Mouse (Mus musculus): Measurements from ENCODE around the gene Col9a1.

Col9a1 gene

DNA sequence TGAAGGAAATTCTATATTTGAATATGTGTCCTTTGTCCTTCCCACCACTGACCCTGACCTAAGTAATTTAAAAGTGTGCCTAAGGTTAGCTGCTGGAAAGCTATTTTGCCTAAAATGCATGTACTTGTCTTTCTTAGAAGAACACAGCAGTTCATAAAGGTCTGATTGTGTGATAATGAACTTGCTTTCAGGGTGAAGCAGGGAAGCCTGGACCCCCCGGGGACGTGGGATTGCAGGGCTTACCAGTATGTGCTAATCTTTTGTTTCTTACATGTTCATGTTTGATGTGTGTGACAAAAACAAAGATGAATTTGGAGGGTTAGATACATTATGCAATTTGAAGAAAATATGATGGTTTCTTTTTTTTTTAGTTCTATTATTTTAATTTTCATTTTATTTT is 44.8 kb downstream of the Col9a1 start:
- in situ Hi-C loops (cut with MboI, MseI) = no loop called here

DNA sequence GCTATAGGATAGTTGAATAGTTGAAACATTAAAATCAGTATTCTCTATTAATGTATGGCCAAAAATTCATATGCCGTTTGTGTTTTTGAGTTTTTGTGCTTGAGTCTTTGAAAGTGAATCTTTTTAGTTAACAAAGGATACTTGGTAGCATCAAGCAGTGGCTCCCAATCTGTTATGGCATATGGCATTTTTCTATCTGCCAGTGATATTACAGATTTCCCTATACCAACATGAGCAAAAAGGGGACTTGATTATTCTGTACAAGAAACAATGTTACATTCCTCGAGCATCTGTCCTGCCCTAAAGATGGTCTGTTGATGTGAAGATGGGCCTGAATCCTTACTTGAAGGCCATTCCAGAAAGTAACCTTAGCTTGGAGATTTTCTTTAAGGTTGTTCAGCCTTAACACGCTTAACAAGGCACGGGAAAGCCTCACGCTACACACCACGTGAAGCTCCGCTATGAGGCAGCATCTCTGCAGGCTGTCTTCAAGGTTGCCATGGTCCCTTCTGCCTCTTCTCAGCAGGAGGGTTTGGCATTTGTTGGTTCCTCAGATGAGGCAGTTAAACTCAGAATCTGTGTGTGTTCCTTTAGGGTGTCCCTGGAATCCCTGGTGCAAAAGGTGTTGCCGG is 45.7 kb downstream of the Col9a1 start:
- in situ Hi-C loops (cut with MboI, MseI) = no loop called here

DNA sequence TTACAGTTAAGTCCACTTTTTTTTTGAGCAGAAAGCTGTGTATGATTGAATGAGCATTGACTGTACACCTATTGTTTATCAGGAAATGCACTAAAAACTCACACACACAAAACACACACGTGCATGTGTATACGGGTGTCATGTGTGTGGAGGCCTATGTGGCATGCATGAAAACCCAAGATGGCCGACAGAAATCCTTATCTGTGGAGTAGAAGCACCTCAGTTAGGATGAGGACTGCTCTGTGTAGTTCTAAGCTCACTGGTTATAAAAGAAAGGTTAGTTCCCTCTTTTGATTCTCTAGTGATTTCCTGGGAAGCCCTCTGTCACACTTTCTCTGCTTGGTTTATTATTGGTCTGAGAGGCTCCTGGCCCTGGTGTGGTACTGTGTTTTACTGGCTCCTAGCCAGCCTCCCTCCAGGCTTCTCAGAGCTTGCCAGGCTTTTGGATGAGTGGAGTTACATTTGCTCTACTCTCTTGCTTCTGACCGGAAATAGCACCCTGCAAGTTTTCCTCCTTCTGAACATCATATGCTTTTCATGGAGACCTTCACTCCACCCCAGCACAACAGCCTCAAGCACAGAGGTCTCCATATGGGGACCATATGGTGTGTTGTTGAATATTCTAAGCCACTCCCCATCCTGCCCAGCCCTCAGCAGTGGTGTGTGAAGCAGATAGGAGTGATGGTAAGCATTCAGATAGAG is 48.6 kb downstream of the Col9a1 start:
- in situ Hi-C loops (cut with MboI, MseI) = no loop called here

- in situ Hi-C loops (cut with MboI, MseI) = no loop called here
Measured at GRCm38 (mm10) chr1:24226941-24227711, 49.7 kb downstream of the Col9a1 start.

DNA sequence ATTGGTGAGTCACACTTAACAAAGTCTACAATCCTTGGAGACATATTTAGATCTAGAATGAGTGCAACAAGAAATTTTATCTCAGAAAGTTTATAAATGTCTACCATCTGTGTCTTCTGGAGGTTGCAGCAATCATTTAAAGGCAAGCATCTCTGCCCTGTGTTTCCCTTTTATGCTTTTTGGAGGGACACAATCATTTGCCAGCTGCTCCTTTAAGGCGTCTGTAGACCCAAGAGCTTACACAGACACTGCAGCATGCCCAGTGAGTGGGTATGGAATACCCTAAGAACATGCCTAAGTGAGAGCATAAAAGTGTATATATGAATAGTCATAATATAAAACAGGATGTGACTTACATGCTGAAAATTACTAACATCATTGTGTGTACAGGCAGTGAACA is 52.1 kb downstream of the Col9a1 start:
- in situ Hi-C loops (cut with MboI, MseI) = no loop called here

GRCm38 (mm10) chr1:24230428-24230827 is 53.0 kb downstream of the Col9a1 start:
- in situ Hi-C loops (cut with MboI, MseI) = no loop called here

DNA sequence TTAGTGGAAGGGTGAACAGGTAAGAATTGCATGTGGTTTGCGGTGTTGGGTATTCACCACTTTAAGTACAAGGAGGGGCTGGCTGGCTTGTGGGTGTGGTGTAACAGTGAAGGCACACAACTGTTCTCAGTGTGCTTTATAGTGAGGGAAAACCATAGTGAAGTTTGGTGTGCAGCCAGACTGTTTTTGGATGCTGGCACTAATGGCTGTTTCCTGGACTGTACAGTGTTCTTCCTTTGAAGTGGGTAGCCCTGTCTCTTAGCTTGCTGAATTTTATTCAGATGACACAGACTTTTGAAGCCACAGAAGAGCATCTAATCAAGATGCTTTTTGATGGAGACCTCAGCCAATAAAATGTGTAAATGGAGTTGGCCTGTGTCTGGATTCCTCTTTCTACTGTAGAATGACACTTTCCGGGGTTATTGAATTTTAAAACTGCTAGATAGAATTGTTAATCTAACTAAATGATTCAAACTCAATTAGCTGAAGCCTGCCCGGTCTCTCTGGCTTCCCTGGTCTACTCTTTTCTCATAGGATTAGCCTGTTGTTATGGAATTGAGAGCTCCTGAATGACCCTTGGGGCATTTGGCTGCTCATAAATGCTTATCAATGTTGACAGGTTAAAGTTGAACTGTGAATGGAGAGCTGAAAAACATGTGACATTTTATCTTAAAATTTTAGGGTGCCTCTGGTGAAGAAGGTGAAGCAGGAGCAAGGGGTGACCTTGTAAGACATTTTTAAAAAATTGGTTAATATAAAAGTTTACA is 54.3 kb downstream of the Col9a1 start:
- in situ Hi-C loops (cut with MboI, MseI) = no loop called here

DNA sequence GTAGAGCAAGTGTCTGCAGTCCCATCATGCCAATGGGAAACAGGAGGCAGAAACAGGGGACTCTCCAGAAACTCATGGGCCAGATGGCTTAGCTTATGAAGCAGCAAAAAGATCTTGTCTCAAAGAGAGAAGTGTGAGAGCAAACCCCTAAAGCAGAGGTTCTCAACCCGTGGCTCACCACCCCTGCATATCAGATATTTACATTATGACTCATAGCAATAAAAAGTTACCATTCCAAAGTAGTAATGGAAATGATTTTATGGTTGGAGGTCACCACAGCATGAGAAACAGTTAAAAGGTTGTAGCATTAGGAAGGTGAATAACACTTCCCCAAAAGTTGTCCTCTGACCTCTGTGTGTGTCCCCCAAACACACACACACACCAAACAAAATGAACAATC is 58.9 kb downstream of the Col9a1 start:
- in situ Hi-C loops (cut with MboI, MseI) = no loop called here

- in situ Hi-C loops (cut with MboI, MseI) = no loop called here
Measured at GRCm38 (mm10) chr1:24240039-24240691, 62.8 kb downstream of the Col9a1 start.

- in situ Hi-C loops (cut with MboI, MseI) = no loop called here
Measured at GRCm38 (mm10) chr1:24244931-24245330, 67.5 kb downstream of the Col9a1 start.

DNA sequence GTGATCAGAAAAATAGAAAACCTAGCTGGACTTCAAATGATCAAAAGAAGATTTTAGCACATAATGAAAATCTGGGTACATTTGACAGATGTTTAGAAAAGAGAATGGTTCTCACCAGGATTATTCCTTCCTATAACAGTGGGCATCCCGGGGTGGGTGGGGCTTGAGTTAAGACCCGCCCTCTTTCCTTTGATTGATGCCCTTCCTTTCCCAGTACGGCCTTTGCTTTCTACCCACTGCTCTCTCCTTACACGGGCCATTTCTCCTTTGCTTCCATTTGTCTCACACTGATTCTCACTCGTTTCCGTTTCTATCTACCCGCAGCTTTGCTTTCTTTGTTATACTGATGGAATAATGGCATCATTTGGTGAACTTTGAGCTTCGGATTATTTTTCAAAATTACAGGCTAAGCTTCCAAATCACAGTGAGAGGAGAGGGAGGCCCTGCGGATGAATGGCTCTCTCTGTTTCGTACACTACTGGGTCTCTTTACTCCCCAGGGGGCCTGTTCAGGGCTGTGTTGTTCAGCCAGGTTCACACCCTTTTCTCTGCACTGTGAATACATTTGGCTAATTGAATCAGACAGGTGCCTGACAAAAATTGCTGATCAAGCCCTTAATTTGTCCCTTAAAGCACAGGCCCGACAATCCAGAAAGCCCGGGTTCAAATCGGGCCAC is 68.4 kb downstream of the Col9a1 start:
- in situ Hi-C loops (cut with MboI, MseI) = no loop called here

DNA sequence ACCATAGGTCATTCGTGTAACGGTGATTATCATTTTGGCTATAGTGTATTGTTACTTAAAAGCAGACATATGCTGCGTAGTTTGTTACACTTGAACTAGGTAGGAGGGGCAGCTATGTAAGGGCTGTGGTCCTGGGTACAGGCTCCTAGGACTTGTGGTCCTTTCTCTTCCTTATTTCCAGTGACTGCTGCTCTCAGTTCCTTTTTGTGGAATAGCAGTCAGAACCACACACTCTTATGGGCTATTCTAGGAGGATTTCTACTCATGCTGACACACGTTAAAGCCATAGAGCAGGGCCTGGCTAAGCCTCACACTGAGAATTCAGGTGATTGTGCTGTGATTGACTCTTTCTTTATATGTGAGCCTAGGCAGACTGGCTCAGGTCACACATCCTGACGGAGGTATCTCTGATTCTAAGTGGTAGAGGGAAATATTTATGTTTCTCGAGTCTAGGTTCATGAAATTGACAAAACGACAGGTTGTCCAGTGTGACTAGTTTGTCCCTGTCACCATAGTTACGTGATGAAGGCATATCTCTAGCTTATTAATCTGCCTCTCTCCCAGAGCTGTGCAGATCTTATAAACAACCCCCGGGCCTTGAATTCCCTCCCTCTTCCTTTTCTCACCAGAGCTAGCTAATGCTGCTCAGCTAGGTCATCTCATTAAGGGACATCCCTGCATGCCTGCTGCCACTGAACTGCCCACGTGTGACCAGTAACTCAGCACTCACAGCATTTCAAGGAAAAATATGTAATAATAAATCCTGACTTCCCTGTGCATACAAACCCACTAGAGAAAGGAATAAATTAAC is 71.1 kb downstream of the Col9a1 start:
- in situ Hi-C loops (cut with MboI, MseI) = no loop called here

GRCm38 (mm10) chr1:24249105-24249664 is 71.8 kb downstream of the Col9a1 start:
- in situ Hi-C loops (cut with MboI, MseI) = no loop called here

- in situ Hi-C loops (cut with MboI, MseI) = no loop called here
Measured at GRCm38 (mm10) chr1:24257961-24258360, 80.6 kb downstream of the Col9a1 start.

GRCm38 (mm10) chr1:24259419-24259818 is 82.0 kb downstream of the Col9a1 start:
- in situ Hi-C loops (cut with MboI, MseI) = no loop called here

- in situ Hi-C loops (cut with MboI, MseI) = no loop called here
Measured at GRCm38 (mm10) chr1:24261181-24261580, 83.8 kb downstream of the Col9a1 start.

DNA sequence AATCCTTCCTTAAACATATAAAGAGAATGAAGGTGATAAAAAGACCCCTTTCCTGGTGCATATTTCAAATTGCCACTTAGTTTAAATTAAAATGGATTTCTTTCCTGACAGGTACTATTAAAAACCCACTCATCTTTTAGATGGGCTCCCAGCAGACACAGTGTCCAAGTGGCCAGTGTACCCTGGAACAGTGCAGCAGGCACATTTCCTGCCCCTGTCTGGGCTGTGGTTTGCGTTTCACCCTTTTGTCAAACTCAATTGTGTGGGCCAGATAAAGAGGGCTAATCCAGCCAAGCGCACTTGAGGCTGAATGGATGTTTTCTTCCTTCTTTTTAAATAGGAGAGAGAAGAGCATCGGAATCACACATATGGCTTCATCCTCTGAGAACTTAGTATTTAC is 89.6 kb downstream of the Col9a1 start:
- in situ Hi-C loops (cut with MboI, MseI) = no loop called here

GRCm38 (mm10) chr1:24286360-24286759 is 109.0 kb downstream of the Col9a1 start:
- in situ Hi-C loops (cut with MboI, MseI) = loop anchor here (10.0 kb wide), 1 partner anchor 1752 kb away; no protein-coding TSS in a partner anchor

- in situ Hi-C loops (cut with MboI, MseI) = no loop called here
Measured at GRCm38 (mm10) chr1:24292515-24292914, 115.1 kb downstream of the Col9a1 start.

Measured in T-helper 2 cell (primary cell).